Mouse (Mus musculus) gastrocnemius, postnatal 25 days (tissue): ENCODE data around the gene Srm. TPM values are rescaled to one million over a fixed set of nuclear protein-coding genes. Genes with fewer than 3 reads are reported as not detected.
A peak's percentile ranks its signal among the peaks of the same experiment; 100 is the strongest.

Experiments
- DNase-seq: peaks from one replicate; pipeline ENCODE4 v3.0.0; 2022
- total RNA-seq, 2 experiments: library from RNA; stranded (reverse); gene quantifications; 1 replicate in 1 of 2; 2 replicates in 1 of 2; pipeline ENCODE4 v1.2.3; 2021

Gene Srm
- total RNA-seq, 2 experiments from 2014 or later = 12.4 to 14.7 TPM

DNA sequence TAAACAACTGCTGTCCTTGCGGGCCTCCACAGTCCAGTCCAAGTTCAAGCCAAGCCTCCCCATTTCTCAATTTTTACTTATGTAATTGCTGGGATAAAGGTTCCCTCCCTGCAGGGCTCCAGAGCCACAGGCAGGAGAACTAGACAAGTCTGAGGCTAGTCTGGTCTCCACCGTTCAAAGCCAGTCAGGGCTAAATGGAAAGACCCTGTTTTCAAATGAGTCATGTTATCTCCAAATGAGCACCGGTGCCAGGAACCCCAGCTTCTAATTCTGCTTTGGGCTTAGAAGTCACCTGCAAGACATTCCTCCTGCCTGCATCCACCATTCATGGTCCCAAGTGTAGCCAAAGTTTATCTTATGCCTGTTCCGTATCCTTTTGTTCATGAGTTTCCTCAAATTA lies 10.6 kb downstream of the Srm start:
- no peak for DNase-seq

DNA sequence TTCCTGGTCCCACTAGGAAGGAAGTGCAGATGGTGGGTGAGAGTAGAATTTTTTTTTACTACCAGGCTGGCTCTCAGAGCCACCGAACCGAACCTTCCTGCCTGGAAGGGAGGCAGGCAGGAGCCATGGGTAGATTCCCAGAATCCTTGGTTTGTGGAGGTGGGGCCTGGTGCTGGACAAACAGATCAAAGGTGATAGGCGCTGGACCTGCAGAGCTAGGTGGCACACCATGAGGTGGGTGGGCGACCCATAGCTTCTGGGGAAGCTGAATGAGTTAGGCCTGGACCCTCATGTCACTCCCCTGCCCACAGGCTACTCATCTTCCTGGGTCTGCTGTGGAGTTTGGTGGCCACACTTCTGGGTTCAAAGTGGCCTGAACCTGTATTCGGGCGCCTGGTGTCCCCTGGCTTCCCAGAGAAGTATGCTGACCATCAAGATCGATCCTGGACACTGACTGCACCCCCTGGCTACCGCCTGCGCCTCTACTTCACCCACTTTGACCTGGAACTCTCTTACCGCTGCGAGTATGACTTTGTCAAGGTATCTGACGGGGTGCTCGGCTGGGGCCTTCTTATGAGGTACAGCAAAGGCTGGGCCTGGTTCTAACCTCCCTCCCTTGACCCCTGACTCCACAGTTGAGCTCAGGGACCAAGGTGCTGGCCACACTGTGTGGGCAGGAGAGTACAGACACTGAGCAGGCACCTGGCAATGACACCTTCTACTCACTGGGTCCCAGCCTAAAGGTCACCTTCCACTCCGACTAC lies 11.2 kb downstream of the Srm start, which contains the start of gene Masp2:
Masp2 (plus strand) TSS at position 198 of the 764 bp plus-strand sequence.
- DNase-seq = no peak

DNA sequence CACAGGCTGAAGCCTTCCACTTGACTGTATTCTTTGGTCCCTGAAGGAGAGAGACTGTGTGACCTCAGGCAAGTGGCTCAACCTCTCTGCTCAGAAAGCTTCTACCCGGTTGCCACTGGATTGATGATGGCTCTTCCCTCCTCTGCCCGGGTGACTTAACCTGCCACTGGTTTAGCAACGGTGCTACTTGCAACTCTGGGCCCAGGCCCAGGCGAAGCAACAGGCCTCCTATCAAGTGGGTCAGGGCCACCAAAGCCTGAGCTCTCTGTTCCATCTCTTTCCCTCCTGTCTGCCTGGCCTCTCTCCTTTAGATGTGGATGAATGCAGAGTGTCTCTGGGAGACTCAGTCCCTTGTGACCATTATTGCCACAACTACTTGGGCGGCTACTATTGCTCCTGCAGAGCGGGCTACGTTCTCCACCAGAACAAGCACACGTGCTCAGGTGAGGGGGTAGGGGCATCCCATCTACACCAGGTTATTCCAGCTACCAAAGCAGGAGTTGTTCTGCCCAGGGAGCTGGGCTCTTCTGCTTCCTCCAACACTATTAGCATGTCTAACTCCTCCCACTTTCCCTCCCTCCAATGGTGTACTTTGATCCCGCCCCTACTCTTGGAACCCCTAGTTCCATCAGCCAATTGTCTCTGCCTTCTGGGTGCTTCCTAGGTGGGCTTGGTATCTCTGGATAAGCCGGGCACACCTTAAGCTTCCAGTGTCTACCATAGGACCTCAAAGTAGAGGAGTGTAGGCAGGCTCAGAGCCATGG lies 12.3 kb downstream of the Srm start:
- DNase-seq = no peak

DNA sequence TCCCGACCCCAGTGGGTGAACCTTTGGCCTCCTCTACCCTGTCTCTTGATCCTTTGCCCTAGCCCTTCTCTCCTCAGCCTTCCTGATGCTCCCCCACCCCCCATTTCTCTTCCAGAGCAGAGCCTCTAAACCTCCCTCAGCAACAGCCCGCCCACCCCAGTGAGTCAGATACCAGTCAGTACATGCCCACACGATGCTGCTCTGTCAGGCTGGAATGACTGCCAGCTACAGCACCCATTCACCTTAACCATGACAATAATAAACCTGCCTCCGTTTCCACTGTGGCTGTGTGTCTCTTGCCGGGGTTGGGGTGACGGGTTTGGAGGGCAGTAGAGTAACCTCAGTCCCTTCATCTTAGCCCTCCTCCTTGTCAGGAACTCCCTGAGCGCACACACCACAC lies 12.8 kb downstream of the Srm start:
- DNase-seq = no peak

DNA sequence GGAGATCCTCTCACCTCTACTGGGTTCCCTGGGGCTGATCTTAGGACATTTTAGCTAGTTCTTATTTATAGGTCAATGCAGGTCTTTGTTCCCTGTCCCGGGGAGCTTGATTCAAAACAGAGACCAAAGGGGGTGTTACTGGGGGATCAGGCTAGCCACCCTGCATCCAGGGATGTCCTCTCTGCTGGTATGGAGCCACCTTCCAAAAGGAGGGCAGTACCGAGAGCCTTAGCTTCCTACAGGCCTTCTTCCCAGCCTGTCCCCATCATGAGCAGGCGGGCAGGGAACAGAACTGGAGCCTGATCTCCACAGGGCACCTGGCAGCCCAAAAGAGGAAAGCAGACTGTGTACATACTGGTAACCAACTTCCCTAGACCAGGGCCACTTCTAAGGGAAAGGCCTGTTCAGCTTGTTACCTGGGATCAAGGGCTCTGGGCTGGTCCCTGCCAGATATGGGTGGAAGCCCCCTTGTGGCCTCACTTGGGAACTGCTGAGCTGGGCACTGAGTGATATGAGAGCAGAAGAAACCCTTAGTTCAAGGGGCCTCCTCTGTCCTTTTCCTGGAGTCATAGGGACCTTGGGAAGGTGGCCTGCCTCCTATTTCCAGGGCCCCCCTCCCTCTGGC lies 13.3 kb downstream of the Srm start:
- DNase-seq = no peak

DNA sequence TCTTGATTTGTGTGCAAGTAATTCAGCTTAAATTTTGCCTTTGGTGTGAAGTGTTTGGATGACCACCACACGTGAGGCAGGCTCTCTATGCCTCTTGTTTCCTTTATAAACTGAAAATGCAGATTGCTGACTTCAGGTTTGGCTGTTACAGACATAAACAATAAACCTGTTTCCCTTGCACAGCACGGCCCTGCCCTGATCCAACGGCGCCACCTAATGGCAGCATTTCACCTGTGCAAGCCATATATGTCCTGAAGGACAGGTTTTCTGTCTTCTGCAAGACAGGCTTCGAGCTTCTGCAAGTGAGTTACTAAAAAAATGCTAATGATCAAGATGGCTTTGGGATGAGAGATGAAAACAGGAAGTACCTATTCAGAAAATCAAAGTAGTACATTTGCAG lies 16.5 kb downstream of the Srm start:
- no peak for DNase-seq

DNA sequence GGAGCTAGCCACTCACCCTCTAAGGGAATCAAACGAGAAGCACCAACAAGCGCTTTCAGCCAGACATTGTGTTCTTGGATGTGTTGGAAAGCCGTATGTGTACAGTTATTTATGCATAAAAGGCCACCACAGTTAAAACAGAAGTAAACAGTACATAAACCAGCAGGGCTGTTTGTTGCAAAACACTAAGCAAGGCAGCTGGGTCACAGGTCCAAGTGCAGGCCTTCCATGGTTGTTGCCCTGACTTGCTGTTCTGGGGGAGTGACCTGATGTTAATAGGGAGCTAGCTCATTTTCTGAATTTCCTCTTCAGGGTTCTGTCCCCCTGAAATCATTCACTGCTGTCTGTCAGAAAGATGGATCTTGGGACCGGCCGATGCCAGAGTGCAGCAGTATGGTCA lies 18.5 kb downstream of the Srm start:
- no peak for DNase-seq

DNA sequence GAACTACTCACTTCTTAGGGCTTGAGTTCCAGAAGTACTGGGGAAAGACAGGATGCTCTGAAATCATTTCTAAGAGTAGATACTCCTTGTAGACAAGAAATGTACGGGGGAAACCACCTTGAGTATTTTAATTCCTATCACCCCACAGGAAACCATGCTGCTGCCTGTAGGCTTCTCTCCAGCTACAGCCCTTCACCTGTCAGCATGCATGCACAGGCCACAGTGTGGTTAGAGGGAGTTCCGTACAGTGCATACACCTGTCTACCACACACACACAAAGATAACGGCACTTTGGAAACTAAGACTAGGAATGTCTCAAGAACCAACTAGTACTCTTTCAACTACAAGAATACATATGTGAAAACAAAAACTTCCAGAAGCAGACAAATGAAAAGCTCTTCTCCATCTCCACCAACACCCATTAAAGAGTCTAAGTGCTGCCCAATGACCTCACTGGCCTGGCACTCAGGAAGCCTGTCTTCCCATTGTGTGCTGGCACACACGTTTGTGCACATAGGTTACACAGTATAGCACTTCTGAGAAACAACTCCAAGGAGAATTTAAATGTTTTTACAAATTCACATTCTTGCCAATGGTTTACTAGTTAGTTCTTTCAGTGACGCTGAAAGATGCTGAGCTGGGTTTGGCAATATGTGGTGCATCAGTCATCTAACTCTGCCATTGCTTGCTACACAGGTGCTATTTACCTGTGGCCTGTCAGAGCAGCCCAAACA lies 19.5 kb downstream of the Srm start:
- no peak for DNase-seq

DNA sequence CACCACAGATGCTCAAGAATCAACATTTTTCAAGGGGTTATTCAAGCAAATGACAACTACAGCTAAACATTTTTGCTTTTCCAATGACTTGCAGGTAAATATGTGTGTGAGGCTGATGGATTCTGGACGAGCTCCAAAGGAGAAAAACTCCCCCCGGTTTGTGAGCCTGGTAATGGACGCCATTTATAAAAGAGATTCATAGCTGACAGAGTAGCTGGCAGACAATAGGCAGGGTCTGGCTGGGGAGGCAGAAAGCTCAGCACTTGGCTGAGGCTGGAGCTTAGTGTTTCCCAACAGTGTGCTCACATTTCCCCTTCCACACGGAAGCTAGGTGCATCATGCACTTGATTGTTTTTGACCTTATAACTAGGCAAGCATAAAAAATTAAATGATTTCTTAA lies 21.3 kb downstream of the Srm start:
- DNase-seq = no peak

DNA sequence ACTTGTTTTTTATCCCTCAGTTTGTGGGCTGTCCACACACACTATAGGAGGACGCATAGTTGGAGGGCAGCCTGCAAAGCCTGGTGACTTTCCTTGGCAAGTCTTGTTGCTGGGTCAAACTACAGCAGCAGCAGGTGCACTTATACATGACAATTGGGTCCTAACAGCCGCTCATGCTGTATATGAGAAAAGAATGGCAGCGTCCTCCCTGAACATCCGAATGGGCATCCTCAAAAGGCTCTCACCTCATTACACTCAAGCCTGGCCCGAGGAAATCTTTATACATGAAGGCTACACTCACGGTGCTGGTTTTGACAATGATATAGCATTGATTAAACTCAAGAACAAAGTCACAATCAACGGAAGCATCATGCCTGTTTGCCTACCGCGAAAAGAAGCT lies 22.4 kb downstream of the Srm start:
- DNase-seq = no peak

DNA sequence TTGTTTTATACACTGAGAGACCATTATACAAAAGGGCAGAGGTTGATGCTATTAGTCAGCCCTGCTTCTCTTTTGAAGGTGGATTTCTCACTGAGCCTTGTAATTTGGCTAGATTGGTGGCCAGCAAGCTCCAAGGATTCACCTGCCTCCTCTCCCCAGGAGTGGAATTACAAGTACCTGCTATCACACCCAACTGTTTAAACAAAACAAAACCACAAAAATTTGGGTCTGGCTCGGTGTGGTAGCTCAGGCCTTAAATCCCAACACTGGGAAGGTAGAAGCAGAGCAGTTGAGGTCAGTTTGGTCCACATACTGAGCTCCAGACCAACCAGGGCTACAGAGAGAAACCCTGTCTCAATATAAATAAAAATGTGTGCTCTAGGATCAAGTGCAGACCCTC lies 28.5 kb downstream of the Srm start:
- DNase-seq = no peak

DNA sequence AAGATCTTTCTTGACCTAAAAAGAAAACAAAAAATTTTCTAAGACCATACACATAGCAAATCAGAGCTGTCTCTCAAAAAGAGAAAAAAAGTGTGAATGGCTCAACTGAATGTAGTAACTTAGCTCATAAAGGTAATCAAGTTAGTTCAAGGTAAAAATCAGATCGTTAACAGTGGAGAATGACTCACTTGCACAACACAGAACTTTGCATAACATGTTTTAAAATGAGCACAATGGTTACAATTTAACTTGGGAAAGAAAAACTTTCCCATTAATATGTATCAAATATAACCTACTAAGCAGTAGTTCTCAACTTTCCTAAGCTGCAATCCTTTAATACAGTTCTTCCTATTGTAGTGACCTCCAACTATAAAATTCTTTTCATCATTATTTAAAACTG lies 29.4 kb downstream of the Srm start:
- DNase-seq = no peak

DNA sequence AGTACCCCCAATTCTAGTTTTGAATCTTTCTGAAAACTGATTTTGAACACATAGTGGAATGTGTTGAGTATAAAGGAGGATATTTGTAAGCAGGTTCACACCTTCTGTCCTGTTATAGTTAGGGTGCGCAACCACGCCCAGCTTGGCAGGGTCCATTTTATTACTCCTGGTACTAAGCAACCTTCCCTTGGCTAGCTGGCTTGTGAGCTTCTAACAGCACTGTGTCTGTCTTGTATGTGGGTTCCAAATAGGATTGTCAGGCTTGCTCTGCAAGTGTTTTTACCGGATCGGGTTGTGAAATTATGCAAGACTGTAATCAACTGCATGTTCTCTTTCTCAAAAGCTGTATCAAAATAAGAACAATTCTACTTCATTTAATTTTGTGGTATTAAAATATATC lies 31.2 kb downstream of the Srm start:
- no peak for DNase-seq

DNA sequence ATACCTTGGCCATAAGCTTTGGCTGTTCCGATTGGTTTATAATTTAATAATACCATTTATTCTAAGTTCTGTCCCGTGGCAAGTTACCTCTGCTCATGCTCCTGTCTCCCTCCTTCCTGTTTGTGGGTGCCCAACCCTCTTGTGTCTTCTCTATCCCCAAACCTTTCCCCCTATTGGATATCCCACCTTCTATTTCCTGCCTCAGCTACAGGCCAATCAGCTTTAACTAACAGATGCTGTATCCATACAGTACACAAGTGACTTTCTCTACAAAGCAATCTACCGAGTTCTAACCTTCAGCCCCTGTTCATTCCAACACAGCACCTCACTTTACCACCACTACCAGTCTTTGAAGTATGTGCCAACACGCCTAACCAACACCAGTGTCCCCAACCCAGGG lies 32.3 kb downstream of the Srm start:
- DNase-seq = no peak

DNA sequence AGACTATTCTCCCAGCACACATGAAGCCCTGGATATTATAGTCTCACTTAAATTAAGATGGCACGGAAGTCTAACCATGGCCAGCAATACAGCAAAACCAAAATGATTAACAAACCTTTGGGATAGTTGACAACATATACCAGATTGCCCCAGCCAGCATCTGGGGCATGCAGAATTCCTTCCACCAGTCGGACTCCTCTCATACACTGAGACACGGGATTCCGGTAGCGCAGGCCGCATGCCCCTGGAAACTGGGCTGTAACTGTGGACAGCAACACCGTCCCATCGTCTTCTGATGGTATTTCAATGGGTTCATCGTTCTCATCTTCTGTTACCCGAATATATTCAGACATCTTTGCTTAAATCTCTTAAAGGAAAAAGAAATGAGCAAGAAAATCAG lies 33.7 kb downstream of the Srm start:
- no peak for DNase-seq

DNA sequence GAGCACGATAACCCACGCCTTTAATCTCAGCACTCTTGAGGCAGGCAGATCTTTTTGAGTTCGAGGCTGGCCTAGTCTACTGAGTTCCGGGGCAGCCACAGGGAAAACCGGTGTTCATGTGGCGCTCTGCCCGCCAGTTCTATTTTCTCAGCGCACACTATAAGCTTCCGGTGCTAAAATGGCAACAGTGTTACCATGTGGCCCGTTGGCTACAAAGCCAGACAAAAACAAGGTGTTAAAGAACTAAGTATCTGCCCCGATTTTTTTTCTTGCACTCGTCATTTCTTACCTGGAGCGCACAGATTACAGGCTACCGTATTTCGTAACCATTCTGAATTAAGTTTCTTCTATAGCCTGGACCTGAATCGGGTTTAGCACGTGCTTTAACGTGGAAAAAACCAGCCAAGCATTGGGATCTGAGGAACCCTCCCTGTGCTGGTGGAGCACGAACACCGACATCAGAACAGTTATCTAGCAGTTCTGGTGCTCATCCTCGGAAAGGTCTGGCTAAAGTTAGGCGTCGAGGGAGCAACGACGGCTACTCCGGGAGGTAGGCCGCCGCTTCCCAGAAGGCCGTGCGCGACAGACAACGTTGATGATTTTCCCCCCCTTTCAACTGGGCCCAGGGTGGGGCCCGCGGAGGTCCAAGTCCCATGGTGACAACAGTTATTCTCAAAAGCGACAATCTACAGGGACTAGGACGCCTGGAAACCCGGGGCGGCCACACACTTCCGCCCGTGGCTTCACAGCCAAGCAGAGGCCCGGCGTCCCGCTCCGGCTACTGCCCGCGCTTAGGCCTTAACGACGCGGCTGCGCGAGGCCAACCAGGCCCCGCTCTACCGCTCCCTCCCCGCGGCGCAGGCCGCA lies 34.7 kb downstream of the Srm start:
- DNase-seq = no peak

DNA sequence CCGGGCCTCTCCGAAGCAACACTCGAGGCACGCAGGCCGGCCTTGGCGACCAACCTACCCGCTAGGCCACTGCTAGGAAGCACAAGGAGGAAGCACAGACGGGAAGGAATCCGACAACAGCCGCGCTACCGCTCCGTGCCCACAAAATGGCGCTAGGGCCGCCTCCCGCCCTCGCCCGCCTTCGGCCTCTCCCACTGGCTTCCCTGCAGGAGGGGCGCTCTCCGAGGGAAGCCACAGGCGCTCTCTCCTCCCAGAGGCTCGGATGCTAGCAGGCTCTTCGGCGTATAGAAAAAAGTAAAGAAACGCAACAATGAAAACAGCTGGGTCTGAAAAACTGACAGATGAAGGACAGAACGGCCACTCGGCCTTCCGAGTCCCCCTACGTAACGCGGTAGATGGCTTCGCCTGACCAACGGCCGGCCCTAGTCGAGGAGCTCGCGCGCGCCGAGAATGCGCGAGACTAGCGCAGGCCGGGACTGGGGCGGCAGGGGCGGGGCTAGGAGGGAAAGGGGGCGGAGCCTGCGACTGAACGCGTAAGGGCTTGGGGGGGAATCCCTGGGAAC lies 35.4 kb downstream of the Srm start, which contains the start of gene Tardbp:
Tardbp (minus strand) TSS at position 397 of the 563 bp plus-strand sequence.
- DNase-seq = peak; percentile 95

DNA sequence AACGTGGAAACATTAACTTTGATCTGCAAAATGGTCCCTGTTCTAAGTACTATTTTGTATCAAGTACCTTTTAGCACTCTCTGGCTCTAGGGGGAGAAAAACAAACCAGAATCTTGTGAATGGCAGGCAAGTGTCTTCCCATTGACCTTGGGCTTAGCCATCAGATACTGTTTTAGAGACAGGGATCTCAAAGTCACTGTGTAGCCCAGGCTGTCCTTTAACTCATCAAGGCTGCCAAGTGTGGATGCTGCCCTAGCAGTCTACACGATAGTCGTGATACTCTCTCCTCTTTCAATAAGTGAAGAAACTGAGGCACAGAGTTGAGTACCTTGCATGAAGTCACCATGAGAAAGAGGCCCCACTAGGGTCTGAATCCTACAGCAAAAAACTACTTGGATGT lies 35.9 kb downstream of the Srm start:
- DNase-seq = no peak

DNA sequence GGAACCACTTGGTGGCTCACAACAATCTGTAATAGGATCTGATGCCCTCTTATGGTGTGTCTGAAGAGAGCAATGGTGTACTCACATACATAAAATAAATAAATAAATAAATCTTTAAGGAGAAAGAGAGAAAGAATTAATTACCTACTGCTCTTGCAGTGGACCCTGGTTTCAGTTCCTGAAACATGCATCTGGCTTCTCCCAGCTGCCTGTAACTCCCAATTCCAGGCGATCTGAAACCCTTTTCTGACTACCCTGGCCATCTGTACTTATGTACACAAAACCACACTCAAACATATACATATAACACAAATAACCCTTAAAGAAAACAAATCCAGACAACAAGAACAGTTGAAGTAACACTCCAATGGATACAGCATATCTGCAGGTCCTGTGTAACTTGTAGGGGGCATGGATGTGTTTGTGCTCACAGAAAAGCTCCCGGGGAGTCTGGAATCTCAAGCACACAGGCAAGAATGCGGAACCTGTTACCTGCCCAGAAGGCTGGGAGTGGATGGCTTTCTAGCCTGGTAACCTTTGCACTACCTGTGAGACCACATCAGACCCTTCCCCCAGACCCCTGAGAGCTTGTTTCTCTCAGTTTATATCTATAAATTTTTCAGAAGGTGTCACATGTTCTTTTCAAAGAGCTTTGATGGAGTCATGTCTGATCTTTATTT lies 40.9 kb downstream of the Srm start:
- no peak for DNase-seq

DNA sequence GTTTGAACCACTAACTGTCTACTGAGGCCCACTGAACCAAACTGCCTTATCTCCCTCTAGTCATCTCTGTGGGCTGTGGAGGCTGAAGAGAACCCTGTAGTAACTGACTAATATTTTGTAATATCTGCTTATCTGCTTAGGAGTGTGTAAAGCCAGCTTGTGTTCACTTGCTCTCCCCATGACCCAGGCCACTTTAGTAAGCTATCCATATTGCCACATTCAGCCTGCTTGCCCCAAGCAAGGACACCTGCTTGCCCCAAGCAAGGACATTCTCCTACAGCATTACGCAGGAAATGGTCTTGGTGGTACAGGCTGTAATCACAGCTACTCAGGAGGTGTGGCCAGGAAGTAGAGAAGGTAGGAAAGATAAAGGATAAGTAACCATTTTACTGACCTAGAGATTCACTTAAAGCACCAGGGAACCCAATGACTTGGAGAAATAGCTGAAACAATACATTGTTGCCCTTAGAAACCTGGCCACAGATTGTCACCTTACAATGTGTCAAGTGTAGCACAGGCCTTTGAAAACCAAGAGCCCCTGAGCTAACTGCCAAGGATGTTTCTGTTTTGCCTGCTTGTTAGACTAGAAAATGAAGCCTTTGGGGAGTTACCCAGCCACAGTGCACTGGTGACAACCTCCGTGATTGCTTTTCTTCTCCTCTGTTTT lies 42.2 kb downstream of the Srm start:
- DNase-seq = no peak
